Mouse (Mus musculus): Measurements from ENCODE around the gene Pdss2.

DNA sequence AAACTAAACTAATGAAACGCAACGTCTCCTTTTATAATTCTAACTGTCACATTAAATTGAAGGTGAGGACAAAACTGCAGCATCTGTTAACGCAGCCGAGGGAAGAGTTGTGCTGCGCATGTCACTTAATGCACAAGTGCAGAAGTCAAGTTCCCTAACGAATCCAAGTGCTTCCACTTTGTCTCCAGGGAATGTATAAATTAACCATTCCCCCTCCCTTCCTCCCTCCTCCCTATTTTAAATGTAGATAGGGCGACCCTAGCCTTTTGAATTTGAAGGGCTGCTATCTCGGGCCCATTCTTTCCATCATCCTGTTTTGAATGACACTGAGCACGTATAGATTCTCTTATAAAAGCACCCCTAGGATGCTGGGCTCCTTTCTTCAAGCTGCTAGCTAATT lies 256.2 kb downstream of the Pdss2 start:
- TF ChIP-seq CTCF (IDR thresholded peaks at IDR 0.05; ENCODE audit: insufficient read depth, low read length) (no peak), POLR2A (IDR thresholded peaks at IDR 0.05; ENCODE audit: borderline replicate concordance, extremely low read depth, low read depth, low read length) (no peak)

Data from lung, adult 2 months (tissue).